Mouse (Mus musculus): ENCODE data around the gene Sesn1. TPM values are rescaled to one million over a fixed set of nuclear protein-coding genes. Genes with fewer than 3 reads are reported as not detected.
A peak's percentile ranks its signal among the peaks of the same experiment; 100 is the strongest.

Sesn1 gene
- polyA plus RNA-seq, 1 experiment from 2014 or later, result 30.5 TPM

GRCm38 (mm10) chr10:41827784-41828183 lies 18.0 kb downstream of the Sesn1 start:
- ATAC-seq (ENCODE audit: insufficient read depth), result no peak
- no peak overlapping the region for H3K4me3 ChIP-seq (ENCODE audit: low read depth, low read length)
- DNase-seq, result no peak
- no peak overlapping the region for H3K27ac ChIP-seq (ENCODE audit: low read depth)
- no peak overlapping the region for H3K4me2 ChIP-seq
- WGBS, result 80% methylated on average over 4 of the region's 4 CpGs
- H3K9ac ChIP-seq, result no peak overlapping the region
- no peaks in the 10 kb centered on the region for H3K27me3 ChIP-seq (ENCODE audit: insufficient read depth, low read length)
- H3K4me1 ChIP-seq (ENCODE audit: insufficient read depth), result no peaks in the 10 kb centered on the region
- no peak for TF ChIP-seq CTCF (IDR thresholded peaks at IDR 0.05; ENCODE audit: low read depth)
- no peaks in the 10 kb centered on the region for H3K36me3 ChIP-seq (ENCODE audit: insufficient read depth)
- H3K9me3 ChIP-seq (ENCODE audit: low read depth, low read length), result no peaks in the 10 kb centered on the region

- Histone ChIP-seq H3K9me3 (ENCODE audit: low read depth, low read length) (no peaks in the 10 kb centered on the region), H3K27me3 (ENCODE audit: insufficient read depth, low read length) (no peaks in the 10 kb centered on the region), H3K36me3 (ENCODE audit: insufficient read depth) (no peaks in the 10 kb centered on the region), H3K4me3 (ENCODE audit: low read depth, low read length) (no peak overlapping the region), H3K27ac (ENCODE audit: low read depth) (no peak overlapping the region), H3K4me2 (no peak overlapping the region), H3K9ac (no peak overlapping the region), H3K4me1 (ENCODE audit: insufficient read depth) (no peaks in the 10 kb centered on the region)
- ATAC-seq (ENCODE audit: insufficient read depth) (no peak), DNase-seq (no peak)
- no peak for TF ChIP-seq CTCF (IDR thresholded peaks at IDR 0.05; ENCODE audit: low read depth)
- 73% methylated on average over 5 of the region's 5 CpGs for WGBS
These were observed 19.5 kb downstream of the Sesn1 start for GRCm38 (mm10) chr10:41829191-41829590.

GRCm38 (mm10) chr10:41829980-41830379 lies 20.2 kb downstream of the Sesn1 start:
- Histone ChIP-seq H3K4me1 (ENCODE audit: insufficient read depth) (no peaks in the 10 kb centered on the region), H3K27me3 (ENCODE audit: insufficient read depth, low read length) (no peaks in the 10 kb centered on the region), H3K9me3 (ENCODE audit: low read depth, low read length) (no peaks in the 10 kb centered on the region), H3K27ac (ENCODE audit: low read depth) (no peak overlapping the region), H3K4me3 (ENCODE audit: low read depth, low read length) (no peak overlapping the region), H3K36me3 (ENCODE audit: insufficient read depth) (no peaks in the 10 kb centered on the region), H3K9ac (no peak overlapping the region), H3K4me2 (no peak overlapping the region)
- TF ChIP-seq CTCF (IDR thresholded peaks at IDR 0.05; ENCODE audit: low read depth), result no peak
- WGBS, result 85% methylated on average over 2 of the region's 2 CpGs
- ATAC-seq (ENCODE audit: insufficient read depth), result no peak
- DNase-seq, result no peak

GRCm38 (mm10) chr10:41830445-41830844 lies 20.7 kb downstream of the Sesn1 start:
- Histone ChIP-seq H3K27me3 (ENCODE audit: insufficient read depth, low read length) (no peaks in the 10 kb centered on the region), H3K4me3 (ENCODE audit: low read depth, low read length) (no peak overlapping the region), H3K36me3 (ENCODE audit: insufficient read depth) (no peaks in the 10 kb centered on the region), H3K9ac (no peak overlapping the region), H3K27ac (ENCODE audit: low read depth) (no peak overlapping the region), H3K9me3 (ENCODE audit: low read depth, low read length) (no peaks in the 10 kb centered on the region), H3K4me1 (ENCODE audit: insufficient read depth) (no peaks in the 10 kb centered on the region), H3K4me2 (no peak overlapping the region)
- WGBS, result 66% methylated on average over 4 of the region's 4 CpGs
- DNase-seq (no peak), ATAC-seq (ENCODE audit: insufficient read depth) (no peak)
- no peak for TF ChIP-seq CTCF (IDR thresholded peaks at IDR 0.05; ENCODE audit: low read depth)

DNA sequence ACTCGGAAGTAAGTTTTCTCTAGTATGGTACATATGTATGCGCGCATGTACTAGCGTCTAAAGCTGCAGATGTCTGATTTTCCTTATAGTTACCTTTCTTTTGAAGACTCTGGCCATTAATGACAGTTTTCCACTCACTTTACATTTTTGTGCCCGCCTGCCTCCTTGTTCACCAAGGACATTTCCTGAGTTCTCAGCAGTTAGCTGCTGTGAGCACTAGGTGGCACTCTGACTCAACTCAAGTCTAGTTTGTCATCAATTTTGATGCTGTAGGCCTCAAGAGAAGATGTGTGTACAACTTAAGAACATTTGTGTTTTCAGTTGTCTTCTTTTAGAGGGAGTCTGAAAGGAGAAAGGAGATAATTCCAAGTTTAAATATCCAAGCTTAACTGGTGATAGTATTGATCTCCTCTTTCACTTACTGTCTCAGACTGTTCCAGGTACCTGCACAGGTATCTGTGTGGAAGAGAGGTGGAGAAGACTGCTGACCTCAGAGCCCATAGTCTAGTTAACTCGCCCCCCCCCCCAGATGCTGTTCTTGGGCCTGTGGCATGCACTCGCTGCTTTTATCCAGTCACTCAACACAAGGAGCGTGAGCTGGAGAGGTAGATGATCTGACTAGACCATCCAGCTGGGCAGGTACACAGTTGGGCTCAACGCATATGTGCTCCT lies 21.3 kb downstream of the Sesn1 start:
- Histone ChIP-seq H3K4me2 (no peak overlapping the region), H3K9me3 (ENCODE audit: low read depth, low read length) (no peaks in the 10 kb centered on the region), H3K4me3 (ENCODE audit: low read depth, low read length) (no peak overlapping the region), H3K4me1 (ENCODE audit: insufficient read depth) (no peaks in the 10 kb centered on the region), H3K27me3 (ENCODE audit: insufficient read depth, low read length) (no peaks in the 10 kb centered on the region), H3K9ac (no peak overlapping the region), H3K27ac (ENCODE audit: low read depth) (no peak overlapping the region), H3K36me3 (ENCODE audit: insufficient read depth) (no peaks in the 10 kb centered on the region)
- DNase-seq, result peak; percentile 90
- WGBS, result 51% methylated on average over 9 of the region's 9 CpGs
- peak; percentile 85 for TF ChIP-seq CTCF (IDR thresholded peaks at IDR 0.05; ENCODE audit: low read depth)
- no peak for ATAC-seq (ENCODE audit: insufficient read depth)

DNA sequence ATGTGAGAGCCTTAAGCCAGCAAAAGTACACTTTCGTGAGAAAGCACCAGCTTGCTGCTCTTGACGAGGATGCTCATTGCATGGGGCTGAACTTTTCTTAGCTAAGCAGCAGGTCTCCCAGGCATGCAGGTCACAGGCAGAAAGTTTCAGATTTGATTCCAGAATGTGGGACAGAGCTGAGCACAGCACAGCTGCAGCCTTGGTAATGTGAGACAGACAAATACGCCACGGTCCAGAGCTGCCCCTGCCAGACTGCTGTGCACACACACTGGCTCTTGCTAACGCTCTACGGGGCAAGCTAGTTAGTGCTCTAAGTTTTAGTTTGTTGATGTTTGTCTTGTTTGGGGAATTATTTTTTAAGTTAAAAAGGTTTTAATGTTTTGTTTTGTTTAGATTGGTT lies 22.5 kb downstream of the Sesn1 start:
- no peak for ATAC-seq (ENCODE audit: insufficient read depth)
- TF ChIP-seq CTCF (IDR thresholded peaks at IDR 0.05; ENCODE audit: low read depth), result no peak
- DNase-seq, result peak; percentile 5
- H3K9me3 ChIP-seq (ENCODE audit: low read depth, low read length), result no peaks in the 10 kb centered on the region
- no peak overlapping the region for H3K4me2 ChIP-seq
- WGBS, result 48% methylated on average over 6 of the region's 6 CpGs
- H3K36me3 ChIP-seq (ENCODE audit: insufficient read depth), result no peaks in the 10 kb centered on the region
- H3K4me1 ChIP-seq (ENCODE audit: insufficient read depth), result no peaks in the 10 kb centered on the region
- no peak overlapping the region for H3K27ac ChIP-seq (ENCODE audit: low read depth)
- no peak overlapping the region for H3K4me3 ChIP-seq (ENCODE audit: low read depth, low read length)
- no peak overlapping the region for H3K9ac ChIP-seq
- no peaks in the 10 kb centered on the region for H3K27me3 ChIP-seq (ENCODE audit: insufficient read depth, low read length)

DNA sequence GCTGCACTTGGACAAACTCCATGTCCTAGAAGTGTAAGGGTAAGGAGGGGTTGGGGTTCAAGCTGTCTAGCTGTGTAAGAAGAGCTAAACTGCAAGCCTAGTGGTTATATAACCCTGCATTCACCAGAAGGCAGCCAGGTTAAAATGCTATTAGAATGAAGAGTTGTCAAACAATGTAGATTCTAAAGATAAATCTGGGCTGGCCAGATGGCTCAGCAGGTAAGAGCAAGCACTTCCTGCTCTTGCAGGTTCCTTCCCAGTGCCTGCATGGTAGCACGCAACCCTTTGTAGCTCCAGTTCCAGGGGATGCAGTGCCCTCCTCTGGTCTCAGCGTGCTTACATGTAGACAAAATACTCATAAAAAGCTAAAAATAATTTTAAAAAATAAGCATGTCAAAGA lies 24.4 kb downstream of the Sesn1 start:
- Histone ChIP-seq H3K27me3 (ENCODE audit: insufficient read depth, low read length) (no peaks in the 10 kb centered on the region), H3K4me1 (ENCODE audit: insufficient read depth) (no peaks in the 10 kb centered on the region), H3K36me3 (ENCODE audit: insufficient read depth) (no peaks in the 10 kb centered on the region), H3K9ac (no peak overlapping the region), H3K9me3 (ENCODE audit: low read depth, low read length) (no peaks in the 10 kb centered on the region), H3K4me3 (ENCODE audit: low read depth, low read length) (no peak overlapping the region), H3K4me2 (no peak overlapping the region), H3K27ac (ENCODE audit: low read depth) (no peak overlapping the region)
- no peak for TF ChIP-seq CTCF (IDR thresholded peaks at IDR 0.05; ENCODE audit: low read depth)
- WGBS, result 81% methylated on average over 2 of the region's 2 CpGs
- no peak for ATAC-seq (ENCODE audit: insufficient read depth)
- no peak for DNase-seq

Measured in lung, embryonic 14.5 days (tissue).